Mouse (Mus musculus) mature B cell (primary cell): ENCODE results near the gene Dnmt3b.

Source experiments
- in situ Hi-C: fragments of 300-500 bp; cut with MboI; formaldehyde crosslinking; loops from 2 replicates; pipeline ENCODE4 v1.14.3; 2019

Dnmt3b gene

GRCm38 (mm10) chr2:153649298-153650013 is at the start of gene Dnmt3b:
TSS of gene Dnmt3b (plus strand) at chr2:153649450.
- in situ Hi-C loops, result no loop called here

- in situ Hi-C loops, result no loop called here
These were observed 49.1 kb upstream of the Dnmt3b start for GRCm38 (mm10) chr2:153600021-153600666.

GRCm38 (mm10) chr2:153600667-153601648 is 48.3 kb upstream of the Dnmt3b start:
- in situ Hi-C loops, result no loop called here

GRCm38 (mm10) chr2:153603724-153604123 is 45.5 kb upstream of the Dnmt3b start:
- in situ Hi-C loops, result no loop called here

- in situ Hi-C loops, result no loop called here
These were observed 42.8 kb upstream of the Dnmt3b start for GRCm38 (mm10) chr2:153606421-153606820.

- in situ Hi-C loops, result no loop called here
These were observed 41.3 kb upstream of the Dnmt3b start for GRCm38 (mm10) chr2:153607870-153608515.

- in situ Hi-C loops, result no loop called here
These were observed 40.2 kb upstream of the Dnmt3b start for GRCm38 (mm10) chr2:153609058-153609457.

GRCm38 (mm10) chr2:153609548-153609947 is 39.7 kb upstream of the Dnmt3b start:
- in situ Hi-C loops, result no loop called here

- in situ Hi-C loops, result no loop called here
These were observed 38.6 kb upstream of the Dnmt3b start for GRCm38 (mm10) chr2:153610426-153611240.

- in situ Hi-C loops, result no loop called here
These were observed 38.0 kb upstream of the Dnmt3b start for GRCm38 (mm10) chr2:153611241-153611630.

GRCm38 (mm10) chr2:153611743-153612142 is 37.5 kb upstream of the Dnmt3b start:
- in situ Hi-C loops, result no loop called here

GRCm38 (mm10) chr2:153612594-153613281 is 36.5 kb upstream of the Dnmt3b start:
- in situ Hi-C loops, result no loop called here

- in situ Hi-C loops, result no loop called here
These were observed 32.4 kb upstream of the Dnmt3b start for GRCm38 (mm10) chr2:153616893-153617292.

- in situ Hi-C loops, result no loop called here
These were observed 30.8 kb upstream of the Dnmt3b start for GRCm38 (mm10) chr2:153618439-153618838.

GRCm38 (mm10) chr2:153618889-153619288 is 30.4 kb upstream of the Dnmt3b start:
- in situ Hi-C loops, result no loop called here

GRCm38 (mm10) chr2:153622449-153622848 is 26.8 kb upstream of the Dnmt3b start:
- in situ Hi-C loops, result no loop called here

- in situ Hi-C loops, result no loop called here
These were observed 18.3 kb upstream of the Dnmt3b start for GRCm38 (mm10) chr2:153630950-153631349.

- in situ Hi-C loops, result no loop called here
These were observed 17.0 kb upstream of the Dnmt3b start, which contains the start of gene Commd7 for GRCm38 (mm10) chr2:153631976-153632870. TSS of gene Commd7 (minus strand) at chr2:153632781.

GRCm38 (mm10) chr2:153632871-153633226 is 16.4 kb upstream of the Dnmt3b start:
- in situ Hi-C loops, result no loop called here
